Mouse (Mus musculus): ENCODE data around the gene Zfand4.
"Not testable (repeated sequence)": the region's sequence is repeated elsewhere in the genome, so short reads cannot be mapped to it uniquely, and the experiment has no call there.

Zfand4 gene

GRCm38 (mm10) chr6:116326641-116327040 lies 62.6 kb downstream of the Zfand4 start:
- DNase-seq, result no peak

- no peak for DNase-seq
Observed at GRCm38 (mm10) chr6:116331396-116331795, 67.4 kb downstream of the Zfand4 start.

DNA sequence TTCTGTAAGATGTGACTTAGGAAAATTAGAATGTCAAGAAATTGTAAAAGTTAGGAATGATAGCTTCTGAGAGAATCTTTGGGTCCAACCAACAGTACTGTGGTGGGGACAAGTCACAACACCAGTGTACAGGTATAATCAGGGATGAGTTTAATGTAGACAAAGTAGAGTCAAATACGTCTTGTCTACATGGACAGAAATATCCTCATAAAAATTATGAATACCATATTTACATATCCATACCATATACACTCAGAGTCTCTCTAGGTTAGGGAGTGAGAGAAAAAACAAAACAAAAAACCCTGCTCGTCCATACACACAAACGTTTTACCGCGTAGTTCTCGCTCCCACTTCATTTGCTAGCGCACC lies 73.4 kb downstream of the Zfand4 start:
- no peak for DNase-seq

- DNase-seq, result peak; percentile 87
Observed at GRCm38 (mm10) chr6:116337835-116338501, 73.9 kb downstream of the Zfand4 start, which contains the start of gene March8. March8 (plus strand) TSS chr6:116338024.

DNA sequence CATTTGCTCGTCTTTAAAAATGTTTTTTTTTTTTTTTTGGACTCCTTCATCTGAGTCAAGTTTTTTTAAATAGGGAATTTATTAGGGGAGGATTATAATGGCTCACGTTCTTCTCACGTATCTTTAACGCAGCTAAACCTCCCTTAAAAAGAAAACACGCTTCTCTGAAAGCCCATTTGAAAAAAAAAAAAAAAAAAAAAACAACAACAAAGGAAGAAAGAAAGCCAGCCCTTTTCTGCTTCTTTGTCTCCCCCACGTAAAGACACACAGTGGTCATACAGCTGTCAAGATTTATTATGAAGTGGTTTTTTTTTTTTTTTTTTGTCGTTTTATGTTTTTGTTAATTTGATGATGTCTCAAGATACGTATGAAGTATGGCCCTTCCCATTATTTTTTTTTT lies 74.5 kb downstream of the Zfand4 start:
- no peak for DNase-seq

GRCm38 (mm10) chr6:116339088-116339487 lies 75.1 kb downstream of the Zfand4 start:
- no peak for DNase-seq

DNA sequence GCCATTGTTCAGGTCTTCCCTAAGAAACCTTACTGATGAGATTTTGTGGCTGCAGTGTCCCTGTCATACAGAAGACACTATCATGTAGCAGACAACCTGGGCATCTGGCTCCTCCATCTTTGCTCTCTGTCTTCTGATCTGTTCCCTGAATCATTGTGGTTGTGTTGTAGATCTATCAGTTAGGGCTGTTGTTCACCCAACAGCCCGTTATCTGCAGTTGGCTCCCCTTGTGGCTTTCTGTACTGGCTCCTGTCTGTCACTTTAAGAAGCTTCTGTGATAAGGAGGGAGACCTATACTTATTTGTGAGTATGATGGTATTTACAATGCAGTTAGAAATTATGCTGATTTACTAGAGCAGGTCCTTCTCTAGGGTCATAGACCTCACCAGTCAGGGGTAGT lies 76.5 kb downstream of the Zfand4 start:
- no peak for DNase-seq

- no peak for DNase-seq
Observed at GRCm38 (mm10) chr6:116347953-116348352, 83.9 kb downstream of the Zfand4 start.

- DNase-seq, result no peak
Observed at GRCm38 (mm10) chr6:116349997-116350396, 86.0 kb downstream of the Zfand4 start.

GRCm38 (mm10) chr6:116350643-116351042 lies 86.6 kb downstream of the Zfand4 start:
- no peak for DNase-seq

DNA sequence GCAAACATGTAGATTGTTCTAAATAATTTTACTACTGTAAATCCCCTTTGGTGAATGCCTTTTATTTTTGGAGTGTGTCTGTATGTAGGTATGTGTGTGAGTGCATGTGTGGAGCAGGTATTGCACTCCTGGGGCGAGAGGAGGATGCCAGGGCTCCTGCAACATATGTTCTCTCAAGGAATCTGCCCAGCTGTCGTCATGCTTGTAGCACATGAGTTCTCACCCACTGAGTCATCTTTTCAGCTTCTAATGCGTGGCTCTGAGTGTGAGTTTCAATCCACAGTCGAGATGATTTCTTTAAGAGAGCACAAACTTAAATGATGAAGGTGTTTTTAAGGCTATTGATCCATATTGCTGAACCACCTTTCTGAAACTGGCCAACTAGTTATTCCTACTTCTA lies 87.5 kb downstream of the Zfand4 start:
- DNase-seq, result no peak

GRCm38 (mm10) chr6:116353428-116353827 lies 89.4 kb downstream of the Zfand4 start:
- DNase-seq, result no peak

DNA sequence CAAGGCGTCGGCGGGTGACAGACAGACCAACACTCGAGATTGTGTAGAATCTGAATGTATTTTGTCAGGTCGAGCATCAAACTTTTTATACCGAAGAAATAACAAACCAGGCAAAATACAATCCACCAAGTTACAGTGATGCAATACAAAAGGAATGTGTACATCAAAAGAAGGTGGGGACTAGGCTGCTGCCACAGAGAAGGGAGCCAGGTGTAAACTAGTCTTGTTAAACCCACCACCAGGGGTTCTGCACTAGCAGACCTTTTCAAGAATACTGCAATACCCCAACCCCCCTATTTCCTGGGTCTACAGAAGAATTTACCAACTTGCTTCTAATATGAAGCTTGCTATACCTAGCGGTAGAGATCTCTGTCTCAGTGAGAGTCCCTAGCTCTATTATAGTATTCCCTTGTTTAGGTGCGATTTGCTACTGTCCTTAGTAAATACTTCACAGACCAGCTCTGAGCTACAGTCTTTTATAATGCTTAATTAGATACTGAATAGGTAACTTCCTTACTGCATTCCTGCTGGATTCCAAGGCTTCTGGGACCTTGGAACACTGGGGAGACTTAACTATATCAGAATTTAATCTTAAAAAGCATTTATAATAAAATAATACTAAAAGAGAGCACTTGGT lies 92.4 kb downstream of the Zfand4 start:
- DNase-seq, result not testable (repeated sequence)

GRCm38 (mm10) chr6:116356948-116357325 lies 92.9 kb downstream of the Zfand4 start:
- no peak for DNase-seq

DNA sequence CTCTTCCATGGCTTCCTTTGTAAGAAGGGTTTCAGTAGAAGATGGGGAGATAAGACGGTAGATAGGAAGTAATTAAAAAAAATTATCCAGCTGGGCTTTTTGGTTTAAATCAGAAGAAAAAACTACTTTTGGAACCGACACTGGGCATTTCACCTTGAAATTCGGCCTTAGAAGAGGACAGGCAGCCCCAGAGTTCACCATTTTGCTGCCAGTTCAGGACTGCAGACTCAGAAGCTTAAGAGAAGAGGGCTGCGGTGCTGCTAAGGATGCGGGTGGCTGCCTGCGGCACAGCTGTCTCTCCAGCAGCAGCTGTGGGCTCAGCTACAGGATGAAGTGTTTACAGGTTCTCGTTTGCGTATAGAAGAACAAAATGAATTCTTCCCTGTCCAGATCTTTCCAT lies 94.0 kb downstream of the Zfand4 start:
- DNase-seq, result no peak

GRCm38 (mm10) chr6:116359256-116359655 lies 95.2 kb downstream of the Zfand4 start:
- no peak for DNase-seq

DNA sequence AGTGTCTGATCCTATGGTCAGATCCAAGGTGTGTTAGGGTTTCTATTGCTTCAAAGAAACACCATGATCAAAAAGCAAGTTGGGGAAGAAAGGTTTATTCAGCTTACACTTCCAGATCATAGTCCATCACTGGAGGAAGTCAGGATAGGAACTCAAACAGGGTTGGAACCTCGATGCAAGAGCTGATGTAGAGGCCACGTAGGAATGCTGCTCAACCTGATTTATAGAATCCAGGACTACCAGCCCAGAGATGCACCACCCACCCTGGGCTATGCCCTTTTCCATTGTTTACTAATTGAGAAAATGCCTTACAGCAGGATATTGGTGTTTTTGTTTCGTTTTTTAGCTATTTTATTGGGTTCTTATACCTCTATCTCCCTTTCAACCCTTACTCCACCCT lies 97.4 kb downstream of the Zfand4 start:
- DNase-seq, result no peak

DNA sequence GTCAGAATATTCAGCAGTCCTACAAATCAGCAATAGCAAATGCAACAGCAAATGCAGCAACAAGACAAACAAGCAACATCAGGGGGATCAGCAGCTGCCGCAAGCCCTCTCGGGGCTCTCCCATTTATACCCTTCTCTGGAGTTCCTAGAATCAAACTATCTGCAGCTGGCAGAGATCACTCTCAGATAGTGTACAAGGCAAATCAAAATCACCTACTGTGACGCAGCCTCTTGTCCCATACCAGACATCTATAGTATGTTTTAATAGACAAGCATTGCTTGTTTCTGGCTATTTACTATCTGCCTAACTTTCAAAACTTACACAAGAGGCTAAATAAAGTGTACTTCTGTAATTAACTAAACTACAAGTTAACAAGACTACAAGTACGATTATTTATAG lies 98.0 kb downstream of the Zfand4 start:
- no peak for DNase-seq

DNA sequence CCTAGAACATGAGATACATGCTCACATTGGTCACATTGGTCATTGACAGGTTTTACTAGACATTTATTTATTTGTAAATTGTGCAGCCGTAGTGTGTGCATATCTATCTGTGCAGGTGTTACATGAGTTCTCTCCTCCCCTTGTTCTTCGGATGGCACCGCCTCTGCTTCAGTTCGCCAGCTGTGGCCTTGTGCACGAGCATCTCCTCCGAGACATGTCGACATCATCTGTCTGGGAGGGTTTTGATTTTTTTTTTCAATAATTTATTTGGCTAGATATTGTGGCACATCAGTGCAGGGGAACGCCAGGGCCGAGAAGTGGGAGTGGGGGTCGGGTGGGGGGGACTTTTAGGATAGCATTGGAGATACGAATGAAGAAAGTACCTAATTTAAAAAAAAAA lies 103.9 kb downstream of the Zfand4 start:
- DNase-seq, result no peak

- DNase-seq, result no peak
Observed at GRCm38 (mm10) chr6:116369811-116370210, 105.8 kb downstream of the Zfand4 start.

- DNase-seq, result no peak
Observed at GRCm38 (mm10) chr6:116370216-116370976, 106.4 kb downstream of the Zfand4 start.

GRCm38 (mm10) chr6:116371500-116371899 lies 107.5 kb downstream of the Zfand4 start:
- no peak for DNase-seq

GRCm38 (mm10) chr6:116374136-116374535 lies 110.1 kb downstream of the Zfand4 start:
- no peak for DNase-seq

DNA sequence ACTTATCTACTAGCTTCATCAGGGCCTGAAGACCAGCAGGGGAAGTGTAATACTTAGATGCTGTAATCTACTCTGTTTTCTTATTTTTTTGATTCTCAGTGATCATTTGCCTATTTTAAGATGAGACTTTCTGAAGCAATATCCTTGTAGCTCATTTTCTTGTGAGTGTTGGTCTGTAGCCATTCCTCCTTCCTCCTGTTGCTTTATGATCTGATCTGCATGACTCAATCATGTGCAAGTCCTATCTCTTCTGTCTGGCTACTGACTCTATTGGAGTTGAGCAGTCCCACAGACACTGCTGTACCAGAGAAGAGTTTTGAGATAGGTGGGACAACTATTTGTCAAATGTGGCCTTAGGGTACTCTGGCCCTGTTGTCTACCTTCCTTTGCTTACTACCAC lies 110.6 kb downstream of the Zfand4 start:
- DNase-seq, result no peak
